Mouse (Mus musculus) myocyte (in vitro differentiated cells): ENCODE data around the gene Tmem117.

ENCODE experiments used
- MAX ChIP-seq: IDR thresholded peaks from one replicate; pipeline ENCODE4 v1.6.1; 2011; ENCODE audit warnings: low read depth, mild to moderate bottlenecking, control low read depth
- MYOD1 ChIP-seq, 3 experiments: IDR thresholded peaks; one replicate each; pipeline ENCODE4 v1.6.1; 2011; ENCODE audit warnings: control low read depth in 2 of 3, low read depth in 2 of 3, mild to moderate bottlenecking in 2 of 3, moderate library complexity in 1 of 3; ENCODE audit not compliant: insufficient read length in 2 of 3, control insufficient read depth in 1 of 3
- POLR2A ChIP-seq: IDR thresholded peaks from one replicate; pipeline ENCODE4 v1.6.1; 2011; ENCODE audit warnings: low read depth, mild to moderate bottlenecking, control low read depth, moderate library complexity; ENCODE audit not compliant: insufficient read length
- POLR2AphosphoS2 ChIP-seq: IDR thresholded peaks from one replicate; pipeline ENCODE4 v1.6.1; 2011; ENCODE audit warnings: low read depth, control low read depth; ENCODE audit not compliant: insufficient read length
- USF1 ChIP-seq: IDR thresholded peaks from one replicate; pipeline ENCODE4 v1.6.1; 2011; ENCODE audit warnings: low read depth, mild to moderate bottlenecking, control low read depth, moderate library complexity

DNA sequence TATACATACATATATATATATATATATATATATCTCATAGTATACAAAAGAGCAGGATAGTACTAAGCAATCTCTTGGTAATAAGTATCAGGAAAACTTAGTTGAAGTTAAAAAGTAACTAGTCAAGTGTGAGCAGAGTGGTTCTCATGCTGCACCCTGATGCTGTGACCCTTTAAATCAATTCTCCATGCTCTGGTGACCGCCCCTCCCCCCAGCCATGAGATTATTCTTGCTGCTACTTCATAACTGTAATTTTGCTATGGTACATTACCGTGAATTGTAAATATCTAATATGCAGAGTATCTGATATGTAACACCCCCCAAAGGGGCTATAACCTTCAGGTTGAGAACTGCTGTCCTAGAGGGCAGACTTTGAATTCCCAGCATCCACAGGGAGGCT lies 10.1 kb downstream of the Tmem117 start:
- TF ChIP-seq USF1 (no peak), POLR2A (no peak), MYOD1 (IDR thresholded peaks at IDR 0.05; ENCODE audit: control insufficient read depth in 1 of 3, insufficient read length in 2 of 3, low read depth in 2 of 3) (no peak), POLR2AphosphoS2 (no peak), MAX (no peak)
